Mouse (Mus musculus) c-Kit-positive CD71-negative TER-119-negative erythroid progenitor cells, embryonic 14.5 days (primary cell): ENCODE results near the gene Cse1l.

Experiments
- DNase-seq: peaks from one replicate; pipeline ENCODE4 v3.0.0-alpha.2; 2013; ENCODE audit warnings: low read depth

Cse1l gene

DNA sequence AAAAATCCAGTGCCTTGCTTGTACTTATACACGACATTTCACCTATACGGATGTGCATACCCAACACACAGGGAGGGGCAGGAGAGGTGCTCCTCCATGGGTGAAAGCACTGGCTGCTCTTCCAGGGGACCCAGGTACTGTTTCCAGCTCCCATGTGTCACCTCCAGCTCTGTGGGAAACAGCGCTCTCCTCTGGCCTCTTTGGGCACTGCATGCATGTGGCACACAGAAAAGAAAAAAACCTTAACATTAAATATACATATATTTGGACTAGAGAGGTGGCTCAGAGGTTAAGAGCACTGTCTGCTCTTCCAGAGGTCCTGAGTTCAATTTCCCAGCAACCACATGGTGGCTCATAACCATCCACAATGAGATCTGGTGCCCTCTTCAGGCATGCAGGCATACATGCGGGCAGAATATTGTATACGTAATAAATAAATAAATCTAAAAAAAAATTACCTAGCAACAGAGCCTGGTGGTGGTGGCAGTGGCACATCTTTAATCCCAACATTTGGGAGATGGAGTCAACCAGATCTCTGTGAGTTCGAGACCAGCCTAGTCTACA, 2.0 kb upstream of the Cse1l start:
- no peak for DNase-seq

DNA sequence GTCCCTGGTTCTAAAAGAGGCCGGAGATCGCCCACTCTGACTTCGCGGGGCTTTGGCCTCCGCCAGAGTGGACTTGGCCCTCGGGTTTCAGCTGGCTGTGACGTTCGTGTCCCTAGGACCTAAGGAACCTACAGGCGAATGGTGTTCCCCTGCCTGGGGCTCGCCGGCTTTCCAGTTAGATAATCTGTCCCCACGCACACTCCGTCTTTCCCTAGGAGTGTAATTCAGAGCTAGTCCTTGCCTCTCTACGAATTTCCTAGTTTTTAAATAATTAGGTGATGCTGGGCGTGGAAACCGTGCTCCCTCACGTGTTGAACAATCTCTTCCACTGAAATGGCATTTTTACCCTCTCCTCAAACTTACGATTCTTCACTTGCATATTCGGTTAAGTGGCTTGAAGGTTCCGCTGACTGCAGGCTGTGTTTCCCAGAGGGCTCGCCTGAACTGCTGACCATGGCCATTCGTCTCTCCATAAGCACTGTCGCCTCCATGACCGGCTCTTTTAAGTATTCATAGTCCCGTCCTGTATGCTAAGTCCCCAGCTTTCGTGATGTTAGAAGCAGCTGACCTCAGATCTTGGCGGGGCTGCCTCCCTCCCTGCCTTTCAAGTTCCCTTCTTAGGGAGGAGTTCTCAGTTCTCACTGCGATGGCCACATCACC, 813 bp downstream of the Cse1l start:
- no peak for DNase-seq

DNA sequence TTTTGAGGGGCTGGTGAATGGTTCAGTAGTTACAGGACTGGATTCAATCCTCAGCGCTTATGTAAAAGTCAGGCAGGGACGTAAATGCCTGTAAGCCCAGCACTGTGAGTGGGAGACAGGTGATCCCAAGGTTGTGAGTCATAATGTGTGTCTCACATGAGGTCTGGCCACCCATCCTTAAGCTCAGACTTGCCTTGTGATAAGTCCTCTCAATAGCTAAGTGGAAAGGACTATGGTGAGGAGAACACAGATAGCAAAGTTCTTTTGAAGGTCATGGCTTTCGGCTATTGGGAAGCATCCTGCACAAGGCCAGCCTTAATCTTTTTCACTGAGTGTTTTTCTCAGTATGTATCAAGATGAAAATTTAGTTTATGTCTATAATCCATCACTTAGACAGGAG, 3.9 kb downstream of the Cse1l start:
- DNase-seq: no peak

DNA sequence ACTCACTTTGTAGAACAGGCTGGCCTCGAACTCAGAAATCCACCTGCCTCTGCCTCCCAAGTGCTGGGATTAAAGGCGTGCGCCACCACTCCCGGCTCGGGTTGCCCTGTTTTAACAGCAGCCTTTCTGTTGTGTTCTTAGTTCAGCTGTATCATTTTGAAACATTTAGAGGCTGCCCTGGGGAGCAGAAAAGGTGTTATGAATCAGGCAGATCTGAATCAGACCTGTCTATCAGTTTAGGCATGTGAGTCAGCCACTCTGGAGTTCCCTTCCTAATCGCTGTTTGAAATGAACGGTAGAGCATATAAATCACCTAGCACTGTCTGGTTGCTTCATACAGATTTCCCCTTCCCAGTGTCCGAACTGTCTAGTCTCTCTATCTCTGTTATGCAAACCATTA, 4.7 kb downstream of the Cse1l start:
- no peak for DNase-seq

DNA sequence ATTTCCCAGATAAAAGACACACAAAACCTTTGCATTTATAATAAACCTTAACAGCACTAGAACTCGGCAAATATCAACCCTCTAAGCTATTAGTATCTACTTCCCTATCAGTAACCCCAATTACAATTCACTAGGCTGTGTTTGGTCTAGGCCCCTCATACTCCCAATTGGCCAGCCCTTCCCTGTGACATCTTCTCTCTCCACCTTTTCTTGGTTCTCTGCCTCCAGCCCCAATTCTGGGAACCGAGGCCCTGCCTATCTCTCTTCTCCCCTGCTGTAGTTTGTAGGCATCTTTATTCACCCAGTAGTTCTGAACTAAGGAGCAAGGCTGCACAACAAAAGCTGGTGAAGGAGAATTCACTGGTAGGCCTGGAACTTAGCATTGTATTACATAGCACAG, 18.1 kb downstream of the Cse1l start:
- no peak for DNase-seq

DNA sequence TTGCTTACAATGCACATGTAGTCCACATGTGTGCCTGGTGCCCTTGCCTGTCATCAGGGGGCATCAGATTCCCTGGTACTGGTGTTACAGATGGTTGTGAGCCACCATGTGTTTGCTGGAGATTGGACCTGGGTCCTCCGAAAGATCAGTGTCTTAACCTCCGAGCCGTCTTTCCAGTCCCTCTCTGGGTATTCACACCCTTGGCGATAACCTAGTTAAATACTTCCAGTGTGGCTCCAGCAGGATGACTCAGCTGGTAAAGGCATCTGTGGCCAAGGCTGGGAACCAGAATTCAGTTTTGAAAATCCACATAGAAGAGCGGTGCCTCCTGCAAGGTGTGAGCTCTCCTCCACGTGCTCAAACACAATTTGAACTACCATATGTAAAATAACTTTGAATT, 28.1 kb downstream of the Cse1l start:
- DNase-seq: no peak

DNA sequence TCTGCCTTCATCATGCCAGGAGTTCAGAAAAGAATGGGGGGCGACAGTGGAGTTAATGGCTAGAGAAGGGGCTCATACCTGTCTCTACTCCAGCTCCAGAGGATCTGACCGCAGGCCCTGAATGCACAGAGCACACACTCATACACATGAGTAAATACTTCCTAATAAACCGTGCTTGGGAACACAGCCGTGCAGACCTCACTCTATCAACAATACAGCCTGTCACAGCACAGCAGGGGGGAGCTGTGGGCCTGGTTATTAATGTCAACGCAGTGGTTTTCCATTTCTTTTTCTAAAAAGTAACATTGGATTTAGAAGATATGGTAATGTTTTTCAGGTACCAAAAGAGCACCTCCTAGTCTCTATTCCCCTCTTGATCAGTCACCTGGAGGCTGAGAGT, 28.6 kb downstream of the Cse1l start:
- DNase-seq: no peak

DNA sequence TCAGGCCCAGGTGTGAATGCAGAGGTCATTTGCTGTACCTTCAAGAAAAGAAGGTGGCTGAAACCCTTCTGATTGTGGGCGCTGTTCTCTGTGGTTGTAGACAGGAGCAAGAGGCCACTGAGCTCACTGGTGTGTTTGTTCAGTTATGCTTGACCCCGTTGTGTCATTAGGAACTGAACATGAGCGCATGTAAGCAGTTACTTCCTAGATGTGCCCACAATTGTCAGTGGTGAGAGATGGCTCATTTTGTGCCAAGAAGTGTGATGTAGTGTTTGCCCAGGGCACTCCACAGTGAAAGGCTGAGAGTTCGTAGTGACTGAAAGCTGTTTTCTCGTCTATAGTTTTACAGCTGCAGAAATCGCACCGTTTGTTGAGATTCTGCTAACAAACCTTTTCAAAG, 29.7 kb downstream of the Cse1l start:
- DNase-seq: no peak

DNA sequence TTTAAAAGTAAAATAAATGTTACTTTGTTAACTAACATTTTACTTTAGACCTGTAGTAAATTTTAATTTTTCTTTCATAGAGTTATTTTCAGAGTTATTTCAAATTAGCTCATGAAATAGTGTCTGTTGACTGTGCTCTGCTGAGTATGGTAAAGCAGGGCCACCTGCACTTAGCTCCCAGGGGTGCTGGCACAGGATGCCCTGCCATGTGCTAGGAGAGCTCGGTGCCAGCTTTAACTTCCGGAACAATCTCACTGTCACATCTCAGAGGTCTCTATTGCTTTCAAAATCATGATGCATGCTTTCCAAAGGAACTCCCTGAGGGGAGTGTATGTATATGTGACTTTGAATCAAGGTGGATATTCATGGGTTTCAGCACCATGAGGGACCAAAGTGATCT, 30.3 kb downstream of the Cse1l start:
- no peak for DNase-seq

DNA sequence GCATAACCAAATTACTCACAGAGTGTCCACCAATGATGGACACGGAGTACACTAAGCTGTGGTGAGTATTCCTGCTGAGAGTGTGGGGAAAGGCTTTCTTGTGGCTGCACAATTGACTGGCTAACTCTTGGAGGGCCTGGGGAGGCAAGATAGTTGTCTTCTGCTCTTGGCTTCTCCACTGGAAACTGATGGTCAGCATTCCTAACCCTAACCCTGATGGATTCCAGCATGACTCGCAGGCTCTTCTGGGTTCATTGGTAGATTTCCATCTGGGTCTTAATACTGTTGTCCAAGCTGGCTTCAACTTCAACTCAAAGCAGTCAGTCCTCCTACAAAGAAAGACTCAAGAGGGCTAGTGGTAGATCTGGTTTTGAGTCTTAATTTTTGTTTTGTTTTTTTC, 37.3 kb downstream of the Cse1l start:
- no peak for DNase-seq

DNA sequence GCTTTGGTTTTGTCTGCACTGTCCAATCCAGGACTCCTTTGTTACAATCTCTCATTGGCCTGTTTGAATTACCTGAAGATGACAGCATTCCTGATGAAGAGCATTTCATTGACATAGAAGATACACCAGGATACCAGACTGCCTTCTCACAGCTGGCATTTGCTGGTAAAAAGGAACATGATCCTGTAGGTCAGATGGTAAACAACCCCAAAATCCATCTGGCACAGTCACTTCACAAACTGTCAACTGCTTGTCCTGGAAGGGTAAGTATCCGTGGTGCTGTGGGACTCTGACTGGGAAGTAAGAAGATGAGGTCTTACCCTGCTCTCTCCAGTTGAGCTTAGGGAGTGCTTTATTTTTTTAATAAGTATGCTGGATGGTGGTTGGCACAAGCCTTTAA, 38.5 kb downstream of the Cse1l start:
- DNase-seq: no peak

DNA sequence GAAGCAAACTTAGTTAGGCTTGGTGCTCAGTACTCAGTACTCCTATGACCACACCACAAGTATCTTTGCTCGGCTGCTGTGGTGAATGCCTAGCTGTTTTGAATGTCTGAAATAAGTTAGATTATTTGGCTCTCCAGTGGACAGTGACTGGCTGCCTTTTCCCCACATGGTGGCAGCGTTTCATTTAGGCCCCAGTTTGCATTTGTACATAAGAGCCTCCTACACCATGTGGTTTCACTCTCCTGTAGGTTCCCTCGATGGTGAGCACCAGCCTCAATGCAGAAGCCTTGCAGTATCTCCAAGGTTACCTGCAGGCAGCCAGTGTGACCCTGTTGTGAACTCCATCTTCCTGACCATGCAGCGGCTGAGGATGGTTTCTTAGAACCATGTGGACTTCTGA, 39.6 kb downstream of the Cse1l start:
- no peak for DNase-seq

DNA sequence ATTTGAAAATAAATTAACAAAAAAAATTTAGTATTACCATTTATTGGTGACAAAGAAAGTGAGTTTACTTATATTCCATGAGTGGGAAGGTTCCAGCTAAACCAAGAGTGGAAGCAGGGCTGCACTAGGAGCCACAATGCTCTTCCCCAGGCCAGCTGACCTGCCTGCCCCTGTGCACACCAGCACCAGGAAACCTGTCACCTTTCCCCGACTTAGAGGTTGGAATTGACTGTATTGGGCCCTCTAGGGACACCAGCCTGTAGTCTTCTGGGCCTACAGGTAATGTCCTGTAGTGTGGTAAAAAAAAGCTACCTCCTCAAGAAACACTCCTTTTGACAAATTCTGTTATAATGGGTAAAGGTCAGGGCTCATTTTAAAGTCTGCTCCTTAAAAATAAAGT, 42.4 kb downstream of the Cse1l start:
- no peak for DNase-seq

DNA sequence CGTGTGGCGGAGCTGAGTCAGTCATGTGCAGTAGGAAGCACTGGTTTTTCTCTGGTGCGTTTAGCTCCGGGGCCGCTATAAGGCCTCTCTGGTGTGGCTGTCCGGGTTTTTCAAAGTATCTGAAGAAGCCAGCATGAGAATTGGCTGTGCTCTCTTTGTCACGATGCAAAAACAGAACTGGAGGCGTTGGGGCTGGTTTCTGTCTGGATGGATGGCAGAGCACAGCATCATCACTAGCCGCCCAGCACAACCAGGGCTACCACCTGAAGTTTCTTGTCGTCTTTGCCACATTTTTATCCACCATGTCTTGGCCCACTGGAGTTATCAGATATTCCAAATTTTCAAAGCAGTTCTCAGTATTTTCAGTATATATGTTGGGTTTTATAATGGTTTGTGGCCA, 43.1 kb downstream of the Cse1l start:
- DNase-seq: no peak

DNA sequence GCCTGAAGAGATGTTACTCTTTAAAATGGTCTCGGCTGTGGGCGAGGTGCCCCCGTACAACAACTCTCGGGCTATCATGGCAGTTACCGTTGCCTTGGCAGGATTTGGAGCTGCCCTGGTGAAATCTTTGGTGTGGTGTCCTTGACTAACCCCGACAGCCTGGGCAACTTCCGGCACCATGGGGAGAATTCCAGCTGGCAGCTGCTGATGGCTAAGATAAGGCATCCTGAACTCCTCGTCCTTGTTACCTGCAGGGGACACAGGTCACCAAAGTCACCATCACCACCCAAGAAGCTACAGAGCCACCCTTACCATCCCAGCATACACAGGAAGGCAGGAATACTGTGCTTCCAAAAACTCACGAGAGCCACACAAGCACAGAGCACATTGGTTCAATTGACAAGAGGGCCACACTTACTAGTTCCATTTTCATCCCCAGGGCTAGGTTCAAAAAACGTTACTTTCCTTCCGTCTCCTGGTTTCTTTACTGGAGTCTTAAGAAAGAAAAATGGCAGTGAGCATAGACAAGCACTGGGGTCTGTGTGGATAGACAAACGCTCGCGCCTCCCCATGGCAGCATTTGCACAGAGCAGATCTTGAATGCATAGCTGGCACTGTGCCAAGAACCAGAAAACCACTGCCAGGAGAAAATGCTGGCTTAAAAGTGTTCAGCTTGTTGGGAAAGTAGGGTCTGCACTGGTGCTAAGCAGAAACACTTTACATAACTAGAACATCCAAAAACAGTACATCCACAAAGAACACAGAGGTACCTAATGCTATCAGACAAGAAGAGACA, 45.2 kb downstream of the Cse1l start:
- DNase-seq: no peak

DNA sequence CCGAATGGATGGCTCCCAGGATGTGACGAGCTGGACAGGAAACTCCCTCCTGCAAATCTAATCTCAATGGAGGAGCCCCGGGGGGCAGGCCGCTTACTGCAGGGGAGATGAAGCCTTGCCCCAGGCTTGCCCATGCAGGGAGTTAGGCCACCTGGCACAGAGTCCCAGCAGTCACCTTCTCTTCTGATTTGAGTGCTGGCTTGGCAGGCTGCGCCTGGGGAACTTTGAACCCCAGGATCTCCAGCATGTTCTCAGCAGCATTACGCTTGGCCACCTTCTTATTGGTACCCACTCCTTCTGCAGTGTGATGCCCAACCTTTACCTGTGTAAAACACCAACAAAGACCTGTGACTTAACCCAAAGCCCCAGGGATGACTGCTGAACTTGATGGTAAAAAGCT, 46.3 kb downstream of the Cse1l start:
- DNase-seq: no peak

DNA sequence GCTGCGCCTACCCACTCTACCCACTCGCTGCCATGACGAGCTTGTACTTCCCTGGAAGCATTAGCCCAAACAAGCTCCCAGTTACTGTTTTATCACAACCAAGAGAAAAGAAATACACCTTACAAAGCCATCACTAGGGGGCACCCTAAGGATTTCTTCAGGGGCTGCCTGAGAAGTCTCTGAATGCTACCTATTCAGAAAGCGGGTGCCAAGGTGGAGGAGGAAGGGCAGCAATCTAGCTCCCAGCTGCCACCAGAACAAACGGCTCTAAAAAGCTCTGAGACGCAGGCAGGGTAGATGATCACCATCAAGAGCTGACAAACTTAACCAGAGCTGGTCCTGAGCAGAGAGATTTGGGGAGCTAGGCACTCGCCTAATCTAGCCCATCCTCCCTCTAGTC, 51.0 kb downstream of the Cse1l start:
- DNase-seq: peak; percentile 63

DNA sequence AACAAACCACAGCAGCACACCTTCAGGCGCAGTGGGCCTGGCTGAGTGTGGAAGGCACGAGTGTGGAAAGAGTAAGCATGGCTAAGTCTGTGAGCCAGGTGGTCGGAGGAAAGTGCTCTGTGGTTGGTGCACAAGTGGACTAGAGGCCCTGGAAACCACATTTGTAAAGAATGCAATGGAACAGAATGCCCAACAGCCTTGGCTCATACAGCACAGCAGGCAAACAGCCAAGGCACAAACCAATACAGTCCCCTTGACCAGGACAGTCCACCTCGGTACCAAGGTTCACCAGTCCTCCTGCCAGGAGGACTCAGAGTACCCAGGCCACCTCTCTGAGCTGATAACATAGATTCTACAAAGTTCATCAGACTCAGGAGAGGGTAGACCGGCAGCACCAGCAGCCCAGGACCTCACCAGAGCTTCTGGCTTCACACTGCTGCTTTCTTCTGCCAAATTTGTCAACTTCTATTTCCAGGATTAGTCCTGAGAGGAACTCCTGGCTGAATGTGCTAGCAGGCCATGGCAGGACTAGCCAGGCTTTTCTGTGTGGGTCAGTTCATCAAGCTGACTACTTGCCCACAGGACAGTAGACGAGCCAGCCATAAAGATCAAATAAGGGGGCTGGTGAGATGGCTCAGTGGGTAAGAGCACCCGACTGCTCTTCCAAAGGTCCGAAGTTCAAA, 54.9 kb downstream of the Cse1l start:
- no peak for DNase-seq

DNA sequence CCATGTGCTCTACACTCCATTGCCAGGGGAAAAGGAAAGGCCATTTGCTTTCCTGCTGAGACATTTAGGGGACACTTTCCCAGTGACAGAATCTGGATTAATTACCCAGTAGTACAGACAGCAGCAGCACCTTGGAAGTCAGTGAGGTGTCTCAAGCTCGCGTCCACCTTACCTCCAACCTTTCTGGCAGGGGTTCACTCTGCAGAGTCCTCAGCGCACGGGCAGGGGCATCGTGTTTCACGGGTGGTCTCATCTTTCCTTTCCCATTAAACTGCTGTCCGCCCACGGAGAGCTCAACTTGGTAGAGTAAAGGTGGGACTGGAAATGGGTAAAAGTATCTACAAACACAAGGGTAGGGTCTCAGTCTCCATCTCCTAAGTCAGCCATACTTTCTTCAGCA, 57.4 kb downstream of the Cse1l start:
- no peak for DNase-seq

DNA sequence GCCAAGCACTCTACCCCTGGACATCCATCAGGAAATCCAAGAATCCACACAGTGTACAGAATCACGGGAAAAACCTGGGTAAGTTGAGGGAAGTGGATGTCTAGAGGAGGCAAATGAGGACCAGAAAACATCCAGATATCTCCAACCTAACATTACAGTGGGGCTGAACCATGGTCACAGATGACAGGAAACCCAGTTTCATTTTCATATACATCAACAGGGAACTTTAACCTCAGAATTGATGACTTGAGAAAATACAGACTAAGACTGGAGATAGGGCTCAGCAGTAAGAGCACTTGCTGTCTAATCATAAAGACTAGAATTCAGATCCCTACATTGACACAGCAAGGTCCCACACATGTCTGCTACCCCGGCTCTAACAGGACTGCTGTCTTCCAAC, 58.9 kb downstream of the Cse1l start:
- no peak for DNase-seq

DNA sequence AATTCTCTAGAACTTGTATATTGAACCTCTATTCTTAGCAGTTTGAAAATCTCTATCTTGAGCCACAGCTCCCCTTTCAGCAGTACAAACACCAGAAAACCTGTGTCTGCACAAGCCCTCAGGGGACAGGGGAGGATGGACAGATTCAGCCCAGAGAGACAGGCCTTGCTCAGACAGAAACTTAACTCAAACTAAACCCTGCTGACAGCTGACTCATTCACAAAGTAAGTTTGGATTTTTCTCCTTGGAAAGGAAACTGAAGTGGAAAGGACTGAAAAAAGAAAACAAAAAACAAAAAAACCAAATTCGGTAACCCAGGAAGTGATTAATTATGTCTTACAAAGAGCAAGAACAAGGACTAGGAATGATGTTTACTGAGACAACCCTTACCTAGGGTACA, 67.3 kb downstream of the Cse1l start:
- no peak for DNase-seq

DNA sequence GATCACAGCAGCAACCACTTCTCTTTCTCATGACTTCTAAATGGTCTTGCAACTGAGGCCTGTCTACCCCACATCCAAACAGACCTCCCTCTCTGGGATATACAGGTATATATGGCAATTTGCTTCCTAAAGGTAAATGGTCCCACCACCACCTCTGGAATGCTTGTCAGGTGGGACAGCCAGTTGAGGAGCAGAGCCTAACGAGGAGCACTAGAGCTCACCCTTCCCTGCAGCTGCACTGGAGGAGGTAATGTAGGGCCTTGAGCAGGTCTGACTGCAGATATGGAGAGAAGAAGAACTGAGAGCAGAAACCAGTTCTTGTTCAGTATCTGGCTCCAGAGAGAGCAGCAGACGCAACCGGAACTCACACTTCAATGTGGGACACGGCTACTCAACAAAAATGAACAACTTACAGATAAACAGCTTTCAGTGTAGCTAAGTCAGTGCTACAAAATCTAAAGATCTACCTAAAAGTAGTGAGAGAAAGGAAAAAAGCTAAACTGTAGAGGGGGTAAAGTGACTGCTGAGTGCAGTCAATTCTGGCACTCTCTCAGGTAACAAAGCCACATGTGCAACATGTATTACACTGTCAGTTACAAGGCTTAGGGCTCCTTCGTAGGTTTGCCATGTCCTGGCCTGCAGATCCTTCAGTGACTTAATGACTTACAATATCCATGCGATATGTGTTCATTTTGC, 68.5 kb downstream of the Cse1l start:
- no peak for DNase-seq

DNA sequence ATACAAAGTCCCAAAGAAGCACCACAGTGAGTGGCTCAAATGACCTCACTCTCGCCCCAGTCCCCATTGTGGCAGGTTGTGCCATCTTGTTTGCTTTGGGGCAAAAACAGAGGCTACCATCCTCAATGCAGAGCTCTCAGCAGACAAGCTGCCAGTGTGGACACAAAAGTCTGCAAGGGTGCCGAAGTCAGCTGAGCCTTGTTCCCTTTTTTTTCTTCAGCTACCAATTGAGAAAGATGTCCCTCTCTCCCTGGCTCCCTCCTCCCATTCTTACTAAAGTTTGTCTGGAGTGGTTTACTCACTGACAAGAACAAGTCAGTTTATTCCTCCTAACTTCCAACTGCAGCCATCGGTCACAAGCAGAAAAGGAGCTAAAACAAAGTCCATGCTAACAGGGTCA, 70.5 kb downstream of the Cse1l start:
- no peak for DNase-seq
